Mouse (Mus musculus): ENCODE measurements around the gene Pfkfb4. TPM values are rescaled to one million over a fixed set of nuclear protein-coding genes. Genes with fewer than 3 reads are reported as not detected.

Gene Pfkfb4
- polyA plus RNA-seq, 1 experiment from 2014 or later = 26.3 TPM

GRCm38 (mm10) chr9:108977966-108978365 lies 13.6 kb upstream of the Pfkfb4 start:
- 85% methylated on average over 7 of the region's 7 CpGs for WGBS
- H3K9me3 ChIP-seq = no peaks in the 10 kb centered on the region

GRCm38 (mm10) chr9:108982498-108982897 lies 9.1 kb upstream of the Pfkfb4 start:
- WGBS = 84% methylated on average over 8 of the region's 8 CpGs
- no peaks in the 10 kb centered on the region for H3K9me3 ChIP-seq
- H3K4me1 ChIP-seq (replicated peaks) = no peaks in the 10 kb centered on the region
- no peak overlapping the region for H3K27ac ChIP-seq
- H3K27me3 ChIP-seq = no peaks in the 10 kb centered on the region
- no peak for ATAC-seq (ENCODE audit: low FRiP score)
- H3K9ac ChIP-seq = no peak overlapping the region
- H3K4me2 ChIP-seq = no peak overlapping the region
- no peaks in the 10 kb centered on the region for H3K36me3 ChIP-seq
- no peak overlapping the region for H3K4me3 ChIP-seq

More at GRCm38 (mm10) chr9:108977966-108978365, 13.6 kb upstream of the Pfkfb4 start:
- no peak overlapping the region for H3K4me3 ChIP-seq
- no peak overlapping the region for H3K27ac ChIP-seq
- no peak overlapping the region for H3K9ac ChIP-seq
- no peaks in the 10 kb centered on the region for H3K36me3 ChIP-seq
- no peaks in the 10 kb centered on the region for H3K27me3 ChIP-seq
- ATAC-seq (ENCODE audit: low FRiP score) = no peak
- H3K4me2 ChIP-seq = no peak overlapping the region
- no peaks in the 10 kb centered on the region for H3K4me1 ChIP-seq (replicated peaks)

GRCm38 (mm10) chr9:108983209-108983608 lies 8.4 kb upstream of the Pfkfb4 start:
- H3K4me1 ChIP-seq (replicated peaks) = no peaks in the 10 kb centered on the region; the same call in 1 of the 2 replicates
- H3K9ac ChIP-seq = no peak overlapping the region
- no peak overlapping the region for H3K4me2 ChIP-seq
- no peak overlapping the region for H3K27ac ChIP-seq
- H3K9me3 ChIP-seq = no peaks in the 10 kb centered on the region
- H3K27me3 ChIP-seq = no peaks in the 10 kb centered on the region
- no peak for ATAC-seq (ENCODE audit: low FRiP score)
- 86% methylated on average over 9 of the region's 9 CpGs for WGBS
- no peak overlapping the region for H3K4me3 ChIP-seq
- H3K36me3 ChIP-seq = no peaks in the 10 kb centered on the region

- no peak for ATAC-seq (ENCODE audit: low FRiP score)
- H3K36me3 ChIP-seq = no peaks in the 10 kb centered on the region
- no peak within 1 kb of the TSS for H3K4me3 ChIP-seq
- peaks cover under 1% of the 10 kb centered on the region; the same call in 1 of the 2 replicates for H3K4me1 ChIP-seq (replicated peaks)
- H3K9ac ChIP-seq = no peak within 1 kb of the TSS
- H3K27ac ChIP-seq = no peak within 1 kb of the TSS
- 78% methylated on average over 4 of the region's 4 CpGs for WGBS
- no peak within 1 kb of the TSS for H3K4me2 ChIP-seq
- H3K27me3 ChIP-seq = no peaks in the 10 kb centered on the region
- no peaks in the 10 kb centered on the region for H3K9me3 ChIP-seq
These were observed 5.9 kb upstream of the Pfkfb4 start, which contains the start of gene Ucn2 for GRCm38 (mm10) chr9:108985710-108986109. TSS of gene Ucn2 (plus strand) at chr9:108986010.

GRCm38 (mm10) chr9:108987704-108988350 lies 3.8 kb upstream of the Pfkfb4 start:
- Histone ChIP-seq H3K9ac (0 out of 2 replicates have a peak overlapping the region, but pooled peaks have one; percentile 13), H3K27me3 (no peaks in the 10 kb centered on the region), H3K4me1 (replicated peaks) (peaks cover 15% of the 10 kb centered on the region), H3K4me2 (no peak overlapping the region), H3K36me3 (no peaks in the 10 kb centered on the region), H3K27ac (no peak overlapping the region), H3K9me3 (no peaks in the 10 kb centered on the region), H3K4me3 (no peak overlapping the region)
- no peak for ATAC-seq (ENCODE audit: low FRiP score)
- WGBS = 19% methylated on average over 15 of the region's 15 CpGs

GRCm38 (mm10) chr9:108989802-108990461 lies 1.6 kb upstream of the Pfkfb4 start:
- Histone ChIP-seq H3K9me3 (no peaks in the 10 kb centered on the region), H3K36me3 (no peaks in the 10 kb centered on the region)
- 85% methylated on average over 4 of the region's 4 CpGs for WGBS

GRCm38 (mm10) chr9:108990462-108990820 lies 1.1 kb upstream of the Pfkfb4 start:
- Histone ChIP-seq H3K4me1 (replicated peaks) (peaks cover 36% of the 10 kb centered on the region), H3K9me3 (no peaks in the 10 kb centered on the region), H3K36me3 (no peaks in the 10 kb centered on the region), H3K27me3 (no peaks in the 10 kb centered on the region), H3K27ac (no peak overlapping the region), H3K9ac (no peak overlapping the region), H3K4me2 (no peak overlapping the region), H3K4me3 (no peak overlapping the region)
- 77% methylated on average over 7 of the region's 7 CpGs for WGBS
- ATAC-seq (ENCODE audit: low FRiP score) = no peak

More at GRCm38 (mm10) chr9:108989802-108990461, 1.6 kb upstream of the Pfkfb4 start:
- H3K27ac ChIP-seq = no peak overlapping the region
- H3K4me2 ChIP-seq = no peak overlapping the region
- no peak for ATAC-seq (ENCODE audit: low FRiP score)
- no peak overlapping the region for H3K9ac ChIP-seq
- no peak overlapping the region for H3K4me3 ChIP-seq
- peaks cover 31% of the 10 kb centered on the region for H3K4me1 ChIP-seq (replicated peaks)
- H3K27me3 ChIP-seq = no peaks in the 10 kb centered on the region

GRCm38 (mm10) chr9:108992085-108992469 lies 499 bp downstream of the Pfkfb4 start:
- H3K36me3 ChIP-seq = no peaks in the 10 kb centered on the region
- no peaks in the 10 kb centered on the region for H3K9me3 ChIP-seq
- H3K9ac ChIP-seq = peak overlapping the region; percentile 80
- peak overlapping the region; percentile 76 for H3K4me2 ChIP-seq
- H3K27ac ChIP-seq = peak overlapping the region; percentile 81
- peak overlapping the region; percentile 62 for H3K4me3 ChIP-seq
- WGBS = 8% methylated on average over 18 of the region's 18 CpGs
- peaks cover 44% of the 10 kb centered on the region for H3K4me1 ChIP-seq (replicated peaks)
- ATAC-seq (ENCODE audit: low FRiP score) = no peak; the same call in 1 of the 2 replicates
- H3K27me3 ChIP-seq = no peaks in the 10 kb centered on the region

GRCm38 (mm10) chr9:108992620-108993361 lies 1.2 kb downstream of the Pfkfb4 start:
- 85% methylated on average over 9 of the region's 9 CpGs for WGBS
- Histone ChIP-seq H3K4me1 (replicated peaks) (peaks cover 44% of the 10 kb centered on the region), H3K27ac (no peak overlapping the region), H3K4me2 (peak overlapping the region; percentile 76), H3K9ac (peak overlapping the region; percentile 80; the same call in 1 of the 2 replicates), H3K4me3 (peak overlapping the region; percentile 62), H3K9me3 (no peaks in the 10 kb centered on the region), H3K36me3 (no peaks in the 10 kb centered on the region), H3K27me3 (no peaks in the 10 kb centered on the region)
- no peak for ATAC-seq (ENCODE audit: low FRiP score)

GRCm38 (mm10) chr9:108996411-108996810 lies 4.8 kb downstream of the Pfkfb4 start:
- peaks cover 37% of the 10 kb centered on the region for H3K4me1 ChIP-seq (replicated peaks)
- H3K4me3 ChIP-seq = no peak overlapping the region
- ATAC-seq (ENCODE audit: low FRiP score) = no peak
- no peak overlapping the region for H3K4me2 ChIP-seq
- H3K9ac ChIP-seq = peak overlapping the region; percentile 35; the same call in 1 of the 2 replicates
- H3K27ac ChIP-seq = no peak overlapping the region
- H3K9me3 ChIP-seq = no peaks in the 10 kb centered on the region
- H3K27me3 ChIP-seq = no peaks in the 10 kb centered on the region
- no peaks in the 10 kb centered on the region; the same call in 1 of the 2 replicates for H3K36me3 ChIP-seq
- 78% methylated on average over 9 of the region's 9 CpGs for WGBS

- H3K36me3 ChIP-seq = peaks cover 7% of the 10 kb centered on the region
- no peak overlapping the region for H3K27ac ChIP-seq
- H3K9me3 ChIP-seq = no peaks in the 10 kb centered on the region
- 87% methylated on average over 19 of the region's 19 CpGs for WGBS
- H3K4me1 ChIP-seq (replicated peaks) = peaks cover 24% of the 10 kb centered on the region; the same call in 1 of the 2 replicates
- H3K4me3 ChIP-seq = no peak overlapping the region
- no peak for ATAC-seq (ENCODE audit: low FRiP score)
- no peaks in the 10 kb centered on the region for H3K27me3 ChIP-seq
- no peak overlapping the region for H3K4me2 ChIP-seq
- H3K9ac ChIP-seq = 0 out of 2 replicates have a peak overlapping the region, but pooled peaks have one; percentile 13
These were observed 6.9 kb downstream of the Pfkfb4 start for GRCm38 (mm10) chr9:108998287-108999166.

Measured in hindbrain, embryonic 13.5 days (tissue).